ENCODE assay signal across 9 mouse cellular contexts in the genomic region with DNA sequence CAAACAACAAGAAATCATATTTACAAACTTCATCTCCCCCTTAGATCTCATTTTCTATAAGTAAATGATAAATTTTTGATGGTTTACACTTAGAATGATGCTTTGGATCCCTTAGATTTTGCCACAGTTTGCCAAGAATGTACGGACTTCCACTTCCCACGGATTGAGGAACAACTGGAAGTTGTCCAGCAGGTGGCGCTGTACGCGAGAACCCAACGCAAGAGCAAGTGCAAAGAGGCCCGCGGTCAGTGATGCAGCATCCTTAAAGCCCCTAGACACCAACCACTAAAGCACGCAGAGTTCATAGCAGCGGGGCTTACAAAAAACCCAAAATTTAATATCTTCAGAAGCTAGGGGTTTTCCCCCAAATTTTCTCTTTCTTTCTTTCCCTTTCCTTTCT. TPM values are rescaled to one million over a fixed set of nuclear protein-coding genes. Genes with fewer than 3 reads are reported as not detected.
A peak's percentile ranks its signal among the peaks of the same experiment; 100 is the strongest.
DNase-seq lines count a peak whose midpoint lies in the region; ATAC-seq lines count a peak whose summit lies in the region.
"Had no signal": no experiment of that assay in that cellular context is flagged by ENCODE, and none has a peak within 500 bp of the region (broad histone marks: within the 10 kb centered on the region; RNA-seq: fewer than 3 reads in every experiment).

No protein-coding gene starts in this region.

- no peaks in the 10 kb centered on the region for H3K9me3 ChIP-seq in neural tube, embryonic 15.5 days (replicated peaks)
- H3K9me3 ChIP-seq: heart, embryonic 13.5 days had no signal

- WGBS in neural tube, embryonic 15.5 days: 8% methylated on average over 10 of the region's 10 CpGs

- H3K4me2 ChIP-seq in neural tube, embryonic 15.5 days: no peak overlapping the region
- H3K4me2 ChIP-seq: heart, embryonic 13.5 days had no signal

- no peak overlapping the region for H3K4me3 ChIP-seq in neural tube, embryonic 15.5 days (replicated peaks)
- H3K4me3 ChIP-seq: heart, embryonic 13.5 days had no signal

- no peak for ATAC-seq in neural tube, embryonic 15.5 days (ENCODE audit: low FRiP score)

- peak; percentile 87 for DNase-seq in neural tube, embryonic 10.5 days (ENCODE audit: extremely low spot score, low spot score)
- DNase-seq in c-Kit-positive CD71-positive TER-119-positive erythroid progenitor cells, embryonic 14.5 days (ENCODE audit: low spot score): peak; percentile 62
- peak; percentile 38 to 88 for DNase-seq in frontal cortex, adult 2 months (ENCODE audit: extremely low spot score in 1 of 2, low spot score in 1 of 2)
- peak; percentile 78 for DNase-seq in kidney, postnatal 14 days
- DNase-seq in lung, adult 18-20 months: peak; percentile 54 to 60
- DNase-seq in right cerebral cortex, adult 18-20 months: peak; percentile 58
- peak; percentile 51 for DNase-seq in urinary bladder, adult 2 months (ENCODE audit: low spot score)

- no peaks in the 10 kb centered on the region for H3K4me1 ChIP-seq in neural tube, embryonic 15.5 days
- H3K4me1 ChIP-seq: heart, embryonic 13.5 days had no signal

- H3K27ac ChIP-seq in neural tube, embryonic 15.5 days (replicated peaks): no peak overlapping the region
- H3K27ac ChIP-seq: heart, embryonic 13.5 days had no signal

- peaks cover 63% of the 10 kb centered on the region for H3K36me3 ChIP-seq in neural tube, embryonic 15.5 days

- H3K27me3 ChIP-seq in neural tube, embryonic 15.5 days (replicated peaks): no peaks in the 10 kb centered on the region
- H3K27me3 ChIP-seq: heart, embryonic 13.5 days had no signal

- no peak overlapping the region for H3K9ac ChIP-seq in neural tube, embryonic 15.5 days (replicated peaks)
- H3K9ac ChIP-seq: heart, embryonic 13.5 days had no signal

RNA-seq across cellular contexts. Expression of a gene that starts 16.0 kb away (rescaled TPM):
- polyA plus RNA-seq in neural tube, embryonic 15.5 days (2015; fragmentation: Nextera tagmentation; extraction: Ambion mirVana): 31.9 and 32.0 TPM in 2 replicates
- 25.8 and 32.7 TPM in 2 replicates for polyA plus RNA-seq in frontal cortex, adult 2 months (2012; rRNA removed)
- 14.3 and 15.9 TPM in 2 replicates for polyA plus RNA-seq in urinary bladder, adult 2 months (2012; rRNA removed)

RNA-seq across cellular contexts. Expression of a gene that starts 16.3 kb away (rescaled TPM):
- 11.2 and 26.5 TPM in 2 replicates for polyA plus RNA-seq in neural tube, embryonic 15.5 days (2015; fragmentation: Nextera tagmentation; extraction: Ambion mirVana)
- polyA plus RNA-seq in frontal cortex, adult 2 months (2012; rRNA removed): 4.1 and 4.5 TPM in 2 replicates
- 2.4 and 3.6 TPM in 2 replicates for polyA plus RNA-seq in urinary bladder, adult 2 months (2012; rRNA removed)

RNA-seq across cellular contexts. Expression of a gene that starts 34.1 kb away (rescaled TPM):
- polyA plus RNA-seq in neural tube, embryonic 15.5 days (2015; fragmentation: Nextera tagmentation; extraction: Ambion mirVana): 0.09 and 0.78 TPM in 2 replicates
- 0.30 and 0.65 TPM in 2 replicates for polyA plus RNA-seq in frontal cortex, adult 2 months (2012; rRNA removed)
- 0.03 and 0.06 TPM in 2 replicates for polyA plus RNA-seq in urinary bladder, adult 2 months (2012; rRNA removed)
- polyA plus RNA-seq: heart, embryonic 13.5 days had no signal

RNA-seq across cellular contexts. Expression of a gene that starts 59.7 kb away (rescaled TPM):
- polyA plus RNA-seq in neural tube, embryonic 15.5 days (2015; fragmentation: Nextera tagmentation; extraction: Ambion mirVana): 0.05 and 0.10 TPM in 2 replicates
- polyA plus RNA-seq in frontal cortex, adult 2 months (2012; rRNA removed): not detected in 2 replicates
- polyA plus RNA-seq in urinary bladder, adult 2 months (2012; rRNA removed): not detected in 2 replicates
- polyA plus RNA-seq: heart, embryonic 13.5 days had no signal
